Mouse (Mus musculus): Measurements from ENCODE around the gene Car8. TPM values are rescaled to one million over a fixed set of nuclear protein-coding genes. Genes with fewer than 3 reads are reported as not detected.

The Car8 gene
- total and polyA plus RNA-seq, 2 experiments from 2014 or later, result 71.3 to 82.4 TPM

DNA sequence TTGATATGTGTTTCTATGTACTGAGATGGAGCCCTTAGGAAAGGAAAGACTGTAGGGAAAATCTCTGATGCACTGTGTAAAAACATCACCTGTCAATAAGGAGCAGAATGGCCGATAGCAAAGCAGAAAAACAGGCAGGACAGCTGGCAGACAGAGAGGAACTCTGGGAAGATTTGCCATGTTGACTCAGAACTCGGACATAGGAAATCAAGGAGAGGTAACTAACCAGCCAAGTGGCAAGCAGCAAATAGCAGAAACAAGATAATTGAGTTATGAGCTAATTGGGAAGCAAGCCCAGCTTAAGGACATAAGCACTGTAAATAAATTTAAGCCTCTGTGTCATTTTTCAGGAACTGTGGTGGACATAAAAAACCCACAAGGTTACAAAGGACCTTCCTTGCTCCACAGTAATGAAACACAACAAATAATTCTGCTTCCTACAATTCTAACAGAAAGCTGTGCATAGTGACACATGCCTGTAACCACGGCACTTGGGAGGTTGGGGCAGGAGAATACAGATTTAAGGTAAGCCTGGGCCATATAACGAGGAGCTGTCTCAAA lies 33.7 kb downstream of the Car8 start:
- Histone ChIP-seq H3K27me3 (ENCODE audit: insufficient read depth, low read length) (no peaks in the 10 kb centered on the region), H3K27ac (no peak overlapping the region), H3K4me1 (ENCODE audit: insufficient read depth, low read length) (no peaks in the 10 kb centered on the region), H3K9me3 (ENCODE audit: low read length) (0 out of 2 replicates have a peak, but pooled peaks cover under 1% of the 10 kb centered on the region), H3K4me3 (ENCODE audit: low read length) (no peak overlapping the region), H3K36me3 (ENCODE audit: insufficient read depth, low read length) (no peaks in the 10 kb centered on the region), H3K9ac (replicated peaks; ENCODE audit: low read length) (no peak overlapping the region), H3K4me2 (ENCODE audit: low read depth, low read length) (no peak overlapping the region)
- DNase-seq (ENCODE audit: low spot score) (no peak), ATAC-seq (no peak)
- WGBS, result 68% methylated on average over 4 of the region's 4 CpGs
- no peak for TF ChIP-seq CTCF (IDR thresholded peaks at IDR 0.05; ENCODE audit: low read depth)

DNA sequence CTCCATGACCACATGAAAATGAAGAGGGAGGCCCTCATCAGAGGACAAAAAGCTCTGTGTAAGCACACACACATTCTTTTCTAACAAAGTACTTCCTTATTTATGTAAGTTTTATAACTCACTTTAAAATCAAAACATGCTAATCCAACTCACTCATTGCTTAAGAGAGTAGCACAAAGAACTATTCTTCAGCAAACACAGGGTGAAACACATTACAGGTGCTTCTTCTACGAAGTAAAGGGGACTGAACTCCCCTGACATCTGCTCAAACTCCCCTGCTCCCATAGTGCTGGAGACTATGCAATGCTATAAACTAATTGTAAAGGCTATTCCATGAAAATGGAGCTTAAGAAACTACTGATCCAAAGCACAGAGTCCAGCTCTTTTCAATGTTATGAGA lies 35.5 kb downstream of the Car8 start:
- DNase-seq (ENCODE audit: low spot score) (no peak), ATAC-seq (no peak)
- Histone ChIP-seq H3K27me3 (ENCODE audit: insufficient read depth, low read length) (no peaks in the 10 kb centered on the region), H3K4me2 (ENCODE audit: low read depth, low read length) (no peak overlapping the region), H3K9ac (replicated peaks; ENCODE audit: low read length) (no peak overlapping the region), H3K4me1 (ENCODE audit: insufficient read depth, low read length) (no peaks in the 10 kb centered on the region), H3K27ac (no peak overlapping the region), H3K4me3 (ENCODE audit: low read length) (no peak overlapping the region), H3K36me3 (ENCODE audit: insufficient read depth, low read length) (no peaks in the 10 kb centered on the region), H3K9me3 (ENCODE audit: low read length) (no peaks in the 10 kb centered on the region)
- WGBS, result 48% methylated on average over 1 of the region's 1 CpGs
- no peak for TF ChIP-seq CTCF (IDR thresholded peaks at IDR 0.05; ENCODE audit: low read depth)

DNA sequence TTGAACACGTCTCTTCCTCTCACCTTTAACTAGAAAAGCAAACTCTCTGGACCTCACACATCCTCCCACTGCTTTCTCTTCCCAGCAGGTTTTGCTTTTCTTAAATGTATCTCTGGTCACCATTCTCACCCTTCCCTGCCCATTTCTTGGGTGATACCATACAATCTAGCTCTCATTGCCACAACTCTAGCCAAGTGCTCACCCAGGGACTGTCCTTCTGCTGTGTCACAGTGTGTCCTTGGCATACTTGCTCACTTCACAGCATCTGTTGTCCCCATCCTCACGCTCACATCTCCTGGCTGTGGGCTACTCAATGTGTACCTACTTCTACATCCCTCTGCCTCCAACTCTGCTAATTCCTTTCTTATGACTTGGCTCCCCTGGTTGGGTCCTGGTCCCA lies 37.2 kb downstream of the Car8 start:
- WGBS, result 92% methylated on average over 2 of the region's 2 CpGs
- Histone ChIP-seq H3K4me2 (ENCODE audit: low read depth, low read length) (no peak overlapping the region), H3K27me3 (ENCODE audit: insufficient read depth, low read length) (no peaks in the 10 kb centered on the region), H3K27ac (no peak overlapping the region), H3K9me3 (ENCODE audit: low read length) (no peaks in the 10 kb centered on the region), H3K4me1 (ENCODE audit: insufficient read depth, low read length) (no peaks in the 10 kb centered on the region), H3K9ac (replicated peaks; ENCODE audit: low read length) (no peak overlapping the region), H3K36me3 (ENCODE audit: insufficient read depth, low read length) (no peaks in the 10 kb centered on the region), H3K4me3 (ENCODE audit: low read length) (no peak overlapping the region)
- TF ChIP-seq CTCF (IDR thresholded peaks at IDR 0.05; ENCODE audit: low read depth), result no peak
- DNase-seq (ENCODE audit: low spot score) (no peak), ATAC-seq (no peak)

DNA sequence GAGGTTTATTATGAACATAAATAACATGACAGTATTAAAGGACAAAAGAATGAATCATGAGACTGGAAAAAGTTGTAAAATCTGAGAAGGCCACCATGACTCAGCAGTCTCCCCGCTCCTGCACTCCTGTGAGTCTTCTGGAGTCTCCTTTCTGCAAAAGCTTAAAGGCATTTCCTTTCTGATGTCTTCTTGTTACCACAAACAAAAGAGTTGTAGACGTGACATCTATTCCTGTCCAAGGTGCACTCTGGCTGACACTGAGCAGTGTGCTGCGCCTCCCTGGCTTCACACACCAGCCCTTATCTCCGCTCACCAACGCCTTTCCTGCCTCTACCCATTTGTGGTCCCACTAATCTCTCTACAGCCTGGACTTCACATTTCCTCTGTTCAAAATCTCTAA lies 38.8 kb downstream of the Car8 start:
- no peak for ATAC-seq
- H3K27me3 ChIP-seq (ENCODE audit: insufficient read depth, low read length), result no peaks in the 10 kb centered on the region
- H3K4me3 ChIP-seq (ENCODE audit: low read length), result no peak overlapping the region
- DNase-seq (ENCODE audit: low spot score), result no peak
- no peak for TF ChIP-seq CTCF (IDR thresholded peaks at IDR 0.05; ENCODE audit: low read depth)
- no peak overlapping the region for H3K9ac ChIP-seq (replicated peaks; ENCODE audit: low read length)
- 83% methylated on average over 5 of the region's 5 CpGs for WGBS
- H3K4me1 ChIP-seq (ENCODE audit: insufficient read depth, low read length), result no peaks in the 10 kb centered on the region
- H3K4me2 ChIP-seq (ENCODE audit: low read depth, low read length), result no peak overlapping the region
- H3K36me3 ChIP-seq (ENCODE audit: insufficient read depth, low read length), result no peaks in the 10 kb centered on the region
- no peaks in the 10 kb centered on the region for H3K9me3 ChIP-seq (ENCODE audit: low read length)
- no peak overlapping the region for H3K27ac ChIP-seq

DNA sequence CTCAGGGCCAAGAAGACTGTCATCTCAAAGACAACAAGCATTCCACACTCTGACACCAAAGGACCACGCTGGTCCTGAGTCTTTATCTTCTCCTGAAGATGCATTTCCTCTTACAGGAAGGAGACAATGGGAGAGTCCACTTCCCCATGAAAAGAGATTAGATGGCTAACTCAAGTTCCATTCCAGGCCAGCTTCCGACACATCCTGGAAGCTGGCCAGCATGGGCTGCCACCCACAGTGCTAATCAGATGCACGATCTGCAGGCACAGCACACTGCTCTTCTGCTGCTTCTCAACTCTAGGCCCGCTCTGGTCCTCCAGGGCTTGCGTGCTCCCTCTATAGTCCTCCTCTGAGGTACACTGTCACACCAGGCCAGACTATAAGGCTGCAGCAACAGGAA lies 40.8 kb downstream of the Car8 start:
- ATAC-seq (peak; percentile 62; the same call in 1 of the 2 replicates), DNase-seq (ENCODE audit: low spot score) (peak; percentile 40)
- Histone ChIP-seq H3K4me1 (ENCODE audit: insufficient read depth, low read length) (no peaks in the 10 kb centered on the region), H3K4me3 (ENCODE audit: low read length) (no peak overlapping the region), H3K27me3 (ENCODE audit: insufficient read depth, low read length) (no peaks in the 10 kb centered on the region), H3K9me3 (ENCODE audit: low read length) (no peaks in the 10 kb centered on the region), H3K27ac (no peak overlapping the region), H3K4me2 (ENCODE audit: low read depth, low read length) (no peak overlapping the region), H3K36me3 (ENCODE audit: insufficient read depth, low read length) (no peaks in the 10 kb centered on the region), H3K9ac (replicated peaks; ENCODE audit: low read length) (no peak overlapping the region)
- TF ChIP-seq CTCF (IDR thresholded peaks at IDR 0.05; ENCODE audit: low read depth), result no peak
- 49% methylated on average over 5 of the region's 5 CpGs for WGBS

DNA sequence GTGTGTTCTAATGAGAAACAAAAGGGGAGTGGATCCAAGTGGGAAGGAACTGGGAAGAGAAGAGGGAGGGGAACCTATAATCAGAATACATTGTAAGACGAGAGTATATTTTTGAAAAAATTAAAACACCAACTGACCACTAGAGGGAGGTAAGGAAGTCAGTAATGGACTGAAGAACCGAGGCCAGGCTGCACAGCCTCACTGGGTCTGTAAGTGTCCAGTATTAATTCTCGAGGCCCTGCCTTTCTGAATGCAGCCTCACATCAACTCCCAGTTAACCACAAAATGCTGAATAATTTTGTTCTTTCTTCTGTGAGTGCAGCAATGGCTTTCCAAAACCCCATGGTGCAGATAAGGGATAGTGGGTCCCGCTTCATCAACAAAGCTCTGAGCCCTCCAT lies 48.4 kb downstream of the Car8 start:
- TF ChIP-seq CTCF (IDR thresholded peaks at IDR 0.05; ENCODE audit: low read depth), result 0 out of 2 replicates have a peak, but pooled peaks have one; percentile 21
- 76% methylated on average over 4 of the region's 4 CpGs for WGBS
- DNase-seq (ENCODE audit: low spot score) (no peak), ATAC-seq (no peak)
- H3K4me1 ChIP-seq (ENCODE audit: insufficient read depth, low read length), result no peaks in the 10 kb centered on the region
- H3K27ac ChIP-seq, result no peak overlapping the region
- H3K9me3 ChIP-seq (ENCODE audit: low read length), result 0 out of 2 replicates have a peak, but pooled peaks cover 2% of the 10 kb centered on the region
- H3K9ac ChIP-seq (replicated peaks; ENCODE audit: low read length), result no peak overlapping the region
- no peak overlapping the region for H3K4me3 ChIP-seq (ENCODE audit: low read length)
- H3K27me3 ChIP-seq (ENCODE audit: insufficient read depth, low read length), result no peaks in the 10 kb centered on the region
- H3K36me3 ChIP-seq (ENCODE audit: insufficient read depth, low read length), result no peaks in the 10 kb centered on the region
- H3K4me2 ChIP-seq (ENCODE audit: low read depth, low read length), result no peak overlapping the region

DNA sequence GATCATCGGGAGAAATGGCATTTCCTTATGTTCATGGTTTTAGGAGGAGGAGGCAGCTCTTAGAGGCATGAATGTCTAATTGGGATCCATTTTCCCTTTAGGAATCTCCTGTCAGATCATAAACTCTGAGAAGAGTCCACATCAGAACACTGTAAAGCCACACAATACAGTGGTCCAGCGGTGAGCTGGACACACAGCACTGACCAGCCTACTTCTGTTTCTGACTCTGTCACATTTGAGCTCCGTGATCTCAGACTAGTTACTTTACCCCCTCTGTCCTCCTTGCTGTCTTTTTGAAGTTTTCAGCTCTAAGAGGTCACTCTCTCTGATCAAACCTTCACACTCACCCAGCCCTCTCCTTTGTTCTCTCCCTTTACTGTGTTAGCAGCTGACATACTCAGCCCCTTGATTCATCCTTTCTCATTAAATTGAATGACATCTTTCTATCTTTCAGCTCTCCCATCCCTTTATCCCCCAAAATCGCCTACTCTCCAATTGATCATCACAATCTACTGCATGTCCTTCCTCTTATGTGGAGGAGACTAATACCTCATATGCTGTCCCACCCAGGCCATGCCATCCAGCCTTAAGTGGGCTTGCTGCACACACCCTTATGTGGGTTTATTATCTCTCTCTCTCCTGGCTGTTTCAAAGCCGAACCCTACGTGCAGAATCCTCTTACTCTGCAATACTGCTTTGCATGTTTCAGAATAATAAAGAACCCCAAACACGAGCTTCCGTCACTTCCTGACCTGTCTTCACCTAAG lies 51.7 kb downstream of the Car8 start:
- Histone ChIP-seq H3K9me3 (ENCODE audit: low read length) (0 out of 2 replicates have a peak, but pooled peaks cover 2% of the 10 kb centered on the region), H3K36me3 (ENCODE audit: insufficient read depth, low read length) (no peaks in the 10 kb centered on the region), H3K9ac (replicated peaks; ENCODE audit: low read length) (no peak overlapping the region), H3K4me1 (ENCODE audit: insufficient read depth, low read length) (no peaks in the 10 kb centered on the region), H3K27me3 (ENCODE audit: insufficient read depth, low read length) (no peaks in the 10 kb centered on the region), H3K4me3 (ENCODE audit: low read length) (no peak overlapping the region), H3K27ac (no peak overlapping the region), H3K4me2 (ENCODE audit: low read depth, low read length) (no peak overlapping the region)
- no peak for TF ChIP-seq CTCF (IDR thresholded peaks at IDR 0.05; ENCODE audit: low read depth)
- ATAC-seq (no peak), DNase-seq (ENCODE audit: low spot score) (no peak)
- 77% methylated on average over 8 of the region's 8 CpGs for WGBS
